ENCODE assay signal across 28 mouse cellular contexts in the genomic region with DNA sequence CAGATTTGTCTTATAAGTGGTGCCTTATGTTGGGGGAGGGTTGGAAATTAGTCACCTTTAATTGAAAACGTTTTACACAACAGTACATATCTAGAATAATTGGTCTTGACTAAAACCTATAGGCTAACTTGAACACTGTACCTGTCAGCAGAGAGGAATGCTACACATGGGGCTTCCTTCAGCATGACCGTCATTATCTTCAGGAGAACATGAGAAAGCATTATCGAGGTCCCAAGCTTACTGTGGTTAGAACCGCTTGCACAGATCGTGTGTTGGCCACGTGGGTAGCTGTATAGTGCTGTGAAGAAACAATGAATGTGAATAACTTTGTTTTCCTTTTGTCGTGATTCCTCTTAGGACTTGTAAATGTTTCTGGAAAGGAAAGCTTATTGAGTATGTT. TPM values are rescaled to one million over a fixed set of nuclear protein-coding genes. Genes with fewer than 3 reads are reported as not detected.
A peak's percentile ranks its signal among the peaks of the same experiment; 100 is the strongest.
DNase-seq lines count a peak whose midpoint lies in the region; ATAC-seq lines count a peak whose summit lies in the region.
"Had no signal": no experiment of that assay in that cellular context is flagged by ENCODE, and none has a peak within 500 bp of the region (broad histone marks: within the 10 kb centered on the region; RNA-seq: fewer than 3 reads in every experiment).

No protein-coding gene starts in this region.

- WGBS in liver, embryonic 13.5 days (ENCODE audit: insufficient replicate concordance): 22% methylated on average over 7 of the region's 7 CpGs
- 91% methylated on average over 7 of the region's 7 CpGs for WGBS in forebrain, embryonic 11.5 days

- peaks cover 14% of the 10 kb centered on the region for H3K36me3 ChIP-seq in liver, embryonic 13.5 days
- no peaks in the 10 kb centered on the region for H3K36me3 ChIP-seq in forebrain, embryonic 11.5 days (ENCODE audit: control insufficient read depth, insufficient read depth, low read length)
- H3K36me3 ChIP-seq: heart, embryonic 15.5 days; hindbrain, embryonic 15.5 days; intestine, embryonic 15.5 days; stomach, embryonic 15.5 days had no signal

- H3K27me3 ChIP-seq in liver, embryonic 13.5 days: no peaks in the 10 kb centered on the region
- no peaks in the 10 kb centered on the region for H3K27me3 ChIP-seq in forebrain, embryonic 11.5 days (ENCODE audit: control insufficient read depth, insufficient read depth, low read length)
- H3K27me3 ChIP-seq: heart, embryonic 15.5 days; hindbrain, embryonic 15.5 days; intestine, embryonic 15.5 days; limb, embryonic 13.5 days; stomach, embryonic 15.5 days had no signal

- no peak overlapping the region for H3K27ac ChIP-seq in liver, embryonic 13.5 days
- H3K27ac ChIP-seq in forebrain, embryonic 11.5 days (ENCODE audit: low read depth, low read length): no peak overlapping the region
- H3K27ac ChIP-seq: embryonic facial prominence, embryonic 10.5 days; heart, embryonic 15.5 days; hindbrain, embryonic 15.5 days; intestine, embryonic 15.5 days; limb, embryonic 13.5 days; stomach, embryonic 15.5 days had no signal

- H3K9ac ChIP-seq in liver, embryonic 13.5 days: no peak overlapping the region
- no peak overlapping the region for H3K9ac ChIP-seq in forebrain, embryonic 11.5 days (ENCODE audit: low read length)
- H3K9ac ChIP-seq: heart, embryonic 15.5 days; hindbrain, embryonic 15.5 days; intestine, embryonic 15.5 days; limb, embryonic 13.5 days; stomach, embryonic 15.5 days had no signal

- no peak overlapping the region for H3K4me2 ChIP-seq in liver, embryonic 13.5 days
- no peak overlapping the region for H3K4me2 ChIP-seq in forebrain, embryonic 11.5 days (ENCODE audit: low read depth, low read length, severe bottlenecking)
- H3K4me2 ChIP-seq: heart, embryonic 15.5 days; hindbrain, embryonic 15.5 days; intestine, embryonic 15.5 days; limb, embryonic 13.5 days; stomach, embryonic 15.5 days had no signal

- peak; percentile 70 for DNase-seq in heart, adult 11 months
- no peak for DNase-seq in heart, postnatal 36 days
- DNase-seq in T-cell, adult 2 months (ENCODE audit: low spot score): peak; percentile 18
- no peak for DNase-seq in liver, embryonic 13.5 days
- DNase-seq in forebrain, embryonic 11.5 days (ENCODE audit: low spot score): no peak
- DNase-seq in embryo, embryonic 11 days: no peak
- DNase-seq in heart, adult 8-10 months (ENCODE audit: low spot score): no peak
- DNase-seq: adrenal gland, postnatal 10 days; cerebellum, adult 8-10 months; gastrocnemius, postnatal 25 days; heart, postnatal 4 days; kidney, adult 9 months; kidney, postnatal 25 days; lung, adult 18-20 months; lung, postnatal 10 days; thymus, postnatal 36 days had no signal

- H3K4me3 ChIP-seq in liver, embryonic 13.5 days (replicated peaks): no peak overlapping the region
- H3K4me3 ChIP-seq in forebrain, embryonic 11.5 days (ENCODE audit: low read depth, low read length): no peak overlapping the region
- H3K4me3 ChIP-seq: embryonic facial prominence, embryonic 10.5 days; heart, embryonic 15.5 days; hindbrain, embryonic 15.5 days; intestine, embryonic 15.5 days; limb, embryonic 13.5 days; myocyte; stomach, embryonic 15.5 days had no signal

- peaks cover 78% of the 10 kb centered on the region for H3K4me1 ChIP-seq in liver, embryonic 13.5 days (replicated peaks)
- peaks cover 9% of the 10 kb centered on the region for H3K4me1 ChIP-seq in forebrain, embryonic 11.5 days (replicated peaks; ENCODE audit: control insufficient read depth, insufficient read depth, low read length)

- ATAC-seq in liver, embryonic 13.5 days (ENCODE audit: low read depth): peak; percentile 74
- peak; percentile 88 for ATAC-seq in megakaryocyte-erythroid progenitor cell, adult 5-6 weeks (replicated peaks; ENCODE audit: low FRiP score, low TSS enrichment, poor library complexity, severe bottlenecking)
- no peak for ATAC-seq in forebrain, embryonic 11.5 days (replicated peaks; ENCODE audit: low FRiP score)
- ATAC-seq: activated CD4-positive, CD25-positive, alpha-beta regulatory T cell, adult 4 months; forebrain, embryonic 16.5 days; intestine, embryonic 15.5 days; midbrain, embryonic 16.5 days had no signal

- no peaks in the 10 kb centered on the region for H3K9me3 ChIP-seq in liver, embryonic 13.5 days (replicated peaks)
- no peaks in the 10 kb centered on the region for H3K9me3 ChIP-seq in forebrain, embryonic 11.5 days (ENCODE audit: control insufficient read depth, low read length)
- H3K9me3 ChIP-seq: embryonic facial prominence, embryonic 10.5 days; heart, embryonic 15.5 days; hindbrain, embryonic 15.5 days; intestine, embryonic 15.5 days; limb, embryonic 13.5 days; stomach, embryonic 15.5 days had no signal

- intact Hi-C loops in heart, postnatal 36 days (cut with DNase I): no loop called here

RNA-seq across cellular contexts. Expression of gene Mapk14, which starts 8.7 kb away (rescaled TPM):
- 10 to 100 TPM; 49.6 to 54.5 TPM for total RNA-seq in heart, postnatal 36 days (2021)
- polyA plus RNA-seq in liver, embryonic 13.5 days (2015; fragmentation: Nextera tagmentation; extraction: Ambion mirVana): 30.8 and 32.5 TPM in 2 replicates
- 93.9 and 100 TPM in 2 replicates for total RNA-seq in megakaryocyte-erythroid progenitor cell, adult 5-6 weeks (2014; fragmentation: Nextera tagmentation)
- 54.0 and 87.6 TPM in 2 replicates for total RNA-seq in megakaryocyte-erythroid progenitor cell, adult 5-6 weeks (2017)
- polyA plus RNA-seq in forebrain, embryonic 11.5 days (2014; fragmentation: Nextera tagmentation; extraction: Ambion mirVana): 51.7 and 52.3 TPM in 2 replicates
- total RNA-seq in heart, adult 8-10 months (2022): 10 to 100 TPM; 48.9 to 61.5 (median 52.0) TPM

RNA-seq across cellular contexts. Expression of gene Slc26a8, which starts 9.8 kb away (rescaled TPM):
- under 1 TPM; 0.33 to 0.57 TPM for total RNA-seq in heart, postnatal 36 days (2021)
- polyA plus RNA-seq in liver, embryonic 13.5 days (2015; fragmentation: Nextera tagmentation; extraction: Ambion mirVana): 0.09 and 0.20 TPM in 2 replicates
- total RNA-seq in megakaryocyte-erythroid progenitor cell, adult 5-6 weeks (2014; fragmentation: Nextera tagmentation): 1.9 and 3.7 TPM in 2 replicates
- total RNA-seq in megakaryocyte-erythroid progenitor cell, adult 5-6 weeks (2017): 1.2 TPM in 1 of 2 replicates, not detected in the other
- polyA plus RNA-seq in forebrain, embryonic 11.5 days (2014; fragmentation: Nextera tagmentation; extraction: Ambion mirVana): 0.49 and 1.0 TPM in 2 replicates
- under 1 TPM in 2 of 4 experiments, not detected in 2; 0.37 to 0.65 TPM for total RNA-seq in heart, adult 8-10 months (2022)
- polyA plus RNA-seq: activated CD4-positive, CD25-positive, alpha-beta regulatory T cell, adult 4 months; C2C12; myocyte had no signal

RNA-seq across cellular contexts. Expression of gene AC170998.1, which starts 26.1 kb away (rescaled TPM):
- total RNA-seq in heart, postnatal 36 days (2021): under 1 TPM in 1 of 2 experiments, not detected in 1; 0.62 TPM
- polyA plus RNA-seq in liver, embryonic 13.5 days (2015; fragmentation: Nextera tagmentation; extraction: Ambion mirVana): 0.75 and 1.2 TPM in 2 replicates
- total RNA-seq in megakaryocyte-erythroid progenitor cell, adult 5-6 weeks (2014; fragmentation: Nextera tagmentation): 8.7 and 12.8 TPM in 2 replicates
- total RNA-seq in megakaryocyte-erythroid progenitor cell, adult 5-6 weeks (2017): not detected in 2 replicates
- 2.9 and 3.0 TPM in 2 replicates for polyA plus RNA-seq in forebrain, embryonic 11.5 days (2014; fragmentation: Nextera tagmentation; extraction: Ambion mirVana)
- 1 to 10 TPM in 2 of 4 experiments, under 1 TPM in 1, not detected in 1; 0.46 to 1.5 (median 1.1) TPM for total RNA-seq in heart, adult 8-10 months (2022)
- polyA plus RNA-seq: myocyte had no signal

Comparison
In these comparisons a context has a peak if more than half of its experiments do, and no peak if none do; other contexts are left out.
1. DNase-seq: peak in heart, adult 11 months (single experiment) and T-cell, adult 2 months (single experiment); none in heart, postnatal 36 days (0 of 2), liver, embryonic 13.5 days (single experiment), forebrain, embryonic 11.5 days (single experiment), embryo, embryonic 11 days (single experiment) and heart, adult 8-10 months (single experiment).